Mouse (Mus musculus): ENCODE measurements around the gene Svbp.
A peak's percentile ranks its signal among the peaks of the same experiment; 100 is the strongest.

DNA sequence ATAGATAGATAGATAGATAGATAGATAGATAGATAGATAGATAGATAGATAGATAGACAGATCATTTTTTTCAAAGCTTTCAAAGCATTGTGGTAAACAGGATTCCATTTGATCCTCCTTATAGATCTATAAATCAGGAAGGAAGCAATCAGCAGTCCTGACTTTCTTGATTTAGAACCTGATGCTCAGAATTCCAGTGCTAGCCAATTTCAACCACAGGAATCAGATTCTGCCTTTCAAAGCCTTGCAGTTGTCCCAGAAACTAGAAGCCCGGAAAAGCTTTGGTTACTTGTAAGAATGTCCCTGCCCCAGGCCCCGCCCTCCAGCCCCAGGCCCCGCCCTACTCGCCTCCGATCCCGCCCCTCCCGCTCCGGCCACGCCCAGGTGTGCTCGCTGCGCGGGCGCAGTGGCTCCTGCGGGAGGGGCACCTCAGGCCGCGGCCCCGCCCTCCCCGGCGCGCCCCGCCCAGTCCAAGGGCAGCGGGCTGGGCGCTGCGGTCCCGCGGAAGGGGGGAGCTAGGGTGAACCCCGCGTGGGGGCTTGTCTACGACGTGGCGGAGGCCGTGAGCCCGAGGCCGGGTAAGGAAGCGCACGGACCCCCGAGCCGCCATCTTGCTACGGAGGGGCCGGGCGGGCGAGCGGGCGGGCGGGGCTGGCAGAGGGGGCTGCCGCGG, at the start of gene Svbp:
- TF ChIP-seq KAT2A (IDR thresholded peaks at IDR 0.05; ENCODE audit: insufficient replicate concordance, low read length) (no peak), POLR2A (IDR thresholded peaks at IDR 0.05; ENCODE audit: low read depth, low read length) (peak; percentile 56), MXI1 (IDR thresholded peaks at IDR 0.05; ENCODE audit: low read depth, low read length) (no peak), CTCF (conservative IDR thresholded peaks at IDR 0.05 in 1 of 2, IDR thresholded peaks at IDR 0.05 in 1 of 2; ENCODE audit: low read depth in 2 of 2, low read length in 2 of 2) (no peak), BHLHE40 (IDR thresholded peaks at IDR 0.05; ENCODE audit: low read depth, low read length) (no peak), GABPA (IDR thresholded peaks at IDR 0.05; ENCODE audit: insufficient replicate concordance, low read depth, low read length) (no peak), CHD1 (IDR thresholded peaks at IDR 0.05; ENCODE audit: low read depth, low read length) (no peak)

All from CH12.LX (cell line).